Mouse (Mus musculus): ENCODE data around the gene Ahnak2.
"Not testable (repeated sequence)": the region's sequence is repeated elsewhere in the genome, so short reads cannot be mapped to it uniquely, and the experiment has no call there.

Ahnak2 gene

DNA sequence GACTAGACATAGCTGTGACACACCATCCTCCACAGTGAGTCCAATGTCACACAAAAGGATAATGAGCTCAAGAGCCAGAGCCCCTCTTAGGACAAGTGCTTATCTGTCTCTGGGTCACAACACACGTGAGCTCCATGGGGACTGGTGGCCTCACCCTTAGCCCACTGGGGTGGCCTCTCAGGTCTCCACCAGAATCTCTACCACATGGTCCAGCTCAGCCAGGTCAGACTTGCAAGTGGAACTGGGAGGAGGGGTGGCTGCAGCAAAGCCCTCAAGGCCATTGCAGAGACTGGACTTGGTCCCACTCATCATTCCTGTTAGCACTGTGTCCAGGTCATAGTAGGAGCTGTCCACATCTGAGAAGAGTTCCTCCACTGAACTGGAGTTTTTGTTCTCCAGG, 18.8 kb upstream of the Ahnak2 start:
- DNase-seq (ENCODE audit: low read depth, low spot score) = no peak

DNA sequence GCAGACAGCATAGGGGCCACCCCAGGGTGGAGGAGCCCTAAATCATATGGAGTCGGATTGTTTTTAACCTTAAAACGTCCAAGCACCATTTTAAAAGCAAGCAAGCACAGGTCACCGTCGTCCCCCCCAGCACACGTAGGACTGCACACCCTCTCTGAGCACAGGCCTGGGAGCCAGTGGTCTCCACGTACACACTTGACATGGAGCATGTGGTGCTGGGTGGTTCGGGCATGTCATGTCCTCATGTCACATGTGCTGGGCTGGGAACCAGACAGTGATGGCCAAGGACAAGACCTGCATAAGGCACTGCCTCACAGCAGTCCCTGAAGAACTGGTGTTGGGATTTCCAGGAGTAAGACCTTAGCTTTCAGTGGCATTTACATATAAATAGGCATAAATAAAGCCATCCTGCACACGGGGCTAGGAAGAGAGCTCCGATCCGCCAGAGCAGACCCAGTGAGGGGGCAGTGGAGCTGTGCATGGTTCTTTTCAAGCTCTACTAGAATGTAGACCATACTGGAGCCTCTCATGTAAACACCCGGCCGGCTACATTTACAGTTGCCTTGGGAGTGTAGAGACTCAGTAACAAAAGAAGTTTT, 18.0 kb upstream of the Ahnak2 start:
- no peak for DNase-seq (ENCODE audit: low read depth, low spot score)

DNA sequence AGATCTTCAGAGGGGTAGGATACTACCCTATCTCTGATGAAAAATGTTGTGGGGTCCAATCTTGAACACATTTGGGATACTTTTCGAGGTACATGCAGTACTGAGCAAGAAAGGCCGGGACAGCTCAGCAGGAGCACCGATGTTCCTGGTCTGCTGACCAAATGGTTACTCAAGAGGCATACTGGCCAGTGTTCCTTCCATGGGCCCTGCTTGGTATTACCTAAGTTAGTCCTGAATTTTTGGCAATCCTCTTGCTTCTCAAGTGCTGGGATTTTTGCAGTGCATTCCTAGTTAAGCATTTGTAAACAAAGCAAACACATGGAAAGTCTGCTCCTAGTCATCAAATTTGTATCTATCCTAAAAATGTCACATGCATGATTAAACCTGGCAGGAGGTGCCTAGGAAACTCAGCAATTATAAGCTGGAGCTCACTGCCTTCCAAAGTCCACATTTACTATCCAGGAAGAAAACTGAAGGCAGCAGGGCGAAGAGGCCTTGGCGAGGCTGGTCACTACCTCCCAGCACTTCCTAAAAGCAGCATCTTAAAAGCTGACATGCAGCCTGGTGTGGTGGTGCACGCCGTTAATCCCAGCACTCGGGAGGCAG, 16.7 kb upstream of the Ahnak2 start:
- DNase-seq (ENCODE audit: low read depth, low spot score) = no peak

DNA sequence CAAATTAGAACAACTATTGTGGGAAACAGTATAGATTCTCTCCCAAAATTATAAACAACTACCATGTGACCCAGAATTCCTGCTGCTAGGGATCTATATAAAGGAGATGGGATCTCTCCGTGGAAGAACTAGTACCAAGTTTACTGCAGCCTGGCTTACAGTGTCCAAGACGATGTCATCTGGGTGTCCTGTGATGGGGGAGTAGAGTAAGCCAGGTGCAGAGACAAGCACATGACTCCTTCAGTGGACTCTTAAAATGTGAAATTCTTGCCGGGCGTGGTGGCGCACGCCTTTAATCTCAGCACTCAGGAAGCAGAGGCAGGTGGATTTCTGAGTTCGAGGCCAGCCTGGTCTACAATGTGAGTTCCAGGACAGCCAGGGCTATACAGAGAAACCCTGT, 14.4 kb upstream of the Ahnak2 start:
- not testable (repeated sequence) for DNase-seq (ENCODE audit: low read depth, low spot score)

DNA sequence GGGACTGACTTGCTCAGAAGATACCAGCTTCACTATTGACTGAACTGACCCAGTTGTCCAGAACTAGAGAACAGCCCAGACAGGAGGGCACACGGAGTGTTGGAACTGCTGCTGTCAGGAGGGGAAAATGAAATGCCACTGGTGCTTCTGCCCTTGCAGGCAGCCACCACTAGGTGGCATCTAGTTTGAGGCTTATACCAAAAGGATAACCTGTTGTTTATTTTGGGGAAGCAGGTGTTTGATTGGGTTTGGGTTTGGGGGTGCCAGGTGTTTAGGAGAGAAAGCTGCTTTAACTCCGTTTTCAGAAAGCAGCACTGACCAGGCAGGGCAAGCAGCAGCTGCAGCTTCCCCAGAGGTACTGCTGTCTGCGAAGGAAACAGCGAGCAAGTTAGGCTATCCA, 13.8 kb upstream of the Ahnak2 start:
- no peak for DNase-seq (ENCODE audit: low read depth, low spot score)

DNA sequence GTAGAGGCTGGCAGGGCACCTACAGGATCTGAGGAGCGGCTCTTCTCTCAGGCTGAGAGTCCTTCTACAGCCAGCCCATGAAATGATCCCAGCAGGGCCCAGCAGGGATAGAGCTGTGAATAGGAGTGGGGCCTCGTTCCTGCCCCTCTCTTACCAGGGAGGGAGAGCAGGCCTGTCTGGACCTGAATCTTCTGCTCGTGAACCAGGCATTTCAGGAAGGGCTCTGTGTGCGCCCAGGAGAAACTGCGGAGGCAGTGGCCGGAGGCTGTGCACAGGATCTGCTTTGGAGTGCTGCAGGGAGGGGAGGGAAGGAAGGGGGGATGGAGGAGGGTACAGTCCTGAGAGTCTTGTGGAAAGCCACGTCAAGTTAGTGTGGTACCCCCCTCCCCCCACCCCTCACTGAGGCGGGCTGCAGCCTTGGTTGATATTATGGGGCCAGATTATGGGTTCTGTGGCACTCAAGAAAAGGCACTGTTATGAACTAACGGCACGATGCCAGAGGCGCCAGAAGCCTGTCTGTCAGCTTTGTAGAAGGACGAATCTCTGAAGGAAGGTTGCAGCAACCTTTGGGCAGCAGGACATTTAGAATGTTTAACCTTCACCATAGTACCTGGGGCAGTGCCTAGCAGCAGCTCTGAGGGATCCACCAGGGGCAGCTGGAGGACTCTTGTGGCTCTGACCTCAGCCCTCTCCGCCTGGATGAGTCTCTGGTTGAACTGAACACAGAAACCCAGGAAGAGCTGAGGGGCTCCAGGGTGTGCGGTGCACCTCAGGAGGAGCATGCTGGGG, 12.4 kb upstream of the Ahnak2 start:
- no peak for DNase-seq (ENCODE audit: low read depth, low spot score)

DNA sequence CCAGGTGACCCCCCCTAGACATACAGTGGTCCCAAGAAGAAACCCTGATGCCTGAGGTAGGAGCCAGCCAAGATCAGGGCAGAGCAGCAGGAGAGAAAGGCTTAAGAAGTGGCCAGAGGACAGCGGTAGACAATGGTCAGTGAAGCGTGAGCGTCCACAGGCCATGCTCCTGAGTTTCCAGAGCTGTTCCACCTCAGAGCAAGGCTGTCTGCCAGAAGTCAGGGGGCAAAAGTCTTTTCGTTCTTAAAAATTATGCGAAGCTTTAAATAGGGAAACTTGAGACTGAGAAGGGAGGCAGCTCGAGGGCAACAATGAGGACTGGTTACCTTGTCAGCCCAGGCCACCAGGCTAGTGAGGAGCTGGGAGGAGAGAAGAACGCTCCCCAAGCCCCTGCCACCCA, 10.9 kb upstream of the Ahnak2 start:
- DNase-seq (ENCODE audit: low read depth, low spot score) = no peak

DNA sequence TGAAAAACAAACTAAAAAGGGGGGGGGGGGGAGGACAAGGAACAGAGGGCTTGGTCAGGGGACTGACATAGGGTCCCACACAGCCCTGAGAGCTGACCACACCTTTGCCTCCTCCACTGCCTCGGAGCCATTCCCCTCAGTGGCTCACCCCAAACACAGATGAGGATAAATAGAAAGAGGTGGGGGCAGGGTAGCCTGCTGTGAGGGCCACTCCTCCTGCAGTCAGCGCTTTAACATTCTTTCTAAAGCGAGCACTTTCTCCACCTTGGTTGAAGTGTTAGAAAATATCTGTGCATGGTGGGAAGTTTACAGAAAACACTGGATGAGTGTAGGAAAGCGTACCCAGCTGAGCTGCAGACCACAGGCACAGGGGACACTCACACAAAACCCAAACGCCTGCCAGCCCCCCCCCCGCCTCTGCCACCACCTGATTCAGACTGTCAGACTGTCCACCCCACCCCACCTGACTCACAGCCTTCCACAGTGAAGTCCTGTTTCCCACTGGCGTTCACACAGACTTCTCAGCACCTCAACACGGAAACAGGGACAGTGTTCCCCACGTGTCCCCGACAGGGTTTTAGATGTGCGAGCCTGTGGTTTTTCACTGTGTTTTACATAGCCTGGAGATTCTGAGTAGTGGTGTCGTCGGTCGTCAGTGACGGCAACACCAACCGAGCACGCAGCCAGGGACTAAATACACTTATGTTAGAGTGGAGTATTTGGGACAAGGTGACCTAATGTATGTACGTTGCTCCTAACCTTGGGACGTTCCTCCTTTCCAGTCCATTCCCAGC, 7.8 kb upstream of the Ahnak2 start:
- DNase-seq (ENCODE audit: low read depth, low spot score) = no peak

DNA sequence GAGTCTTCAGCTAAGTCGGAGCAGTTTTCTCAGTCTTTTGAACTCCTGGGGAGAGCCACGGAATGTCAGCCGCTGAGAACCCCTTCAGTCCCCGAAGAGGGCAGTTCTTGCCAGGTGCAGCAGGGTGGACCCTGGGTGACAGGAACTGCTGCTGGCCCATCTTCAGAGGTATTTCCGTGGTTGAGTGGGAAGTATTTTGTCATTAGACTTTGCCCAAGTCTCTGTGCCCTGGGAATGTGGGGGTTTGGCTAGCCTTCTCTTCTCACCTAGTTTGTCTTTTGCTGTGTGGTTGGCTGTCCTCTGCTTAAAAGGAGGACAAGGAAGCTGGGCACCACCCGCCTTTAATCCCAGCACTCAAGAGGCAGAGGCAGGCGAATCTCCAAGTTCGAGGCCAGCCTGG, 7.2 kb upstream of the Ahnak2 start:
- no peak for DNase-seq (ENCODE audit: low read depth, low spot score)

DNA sequence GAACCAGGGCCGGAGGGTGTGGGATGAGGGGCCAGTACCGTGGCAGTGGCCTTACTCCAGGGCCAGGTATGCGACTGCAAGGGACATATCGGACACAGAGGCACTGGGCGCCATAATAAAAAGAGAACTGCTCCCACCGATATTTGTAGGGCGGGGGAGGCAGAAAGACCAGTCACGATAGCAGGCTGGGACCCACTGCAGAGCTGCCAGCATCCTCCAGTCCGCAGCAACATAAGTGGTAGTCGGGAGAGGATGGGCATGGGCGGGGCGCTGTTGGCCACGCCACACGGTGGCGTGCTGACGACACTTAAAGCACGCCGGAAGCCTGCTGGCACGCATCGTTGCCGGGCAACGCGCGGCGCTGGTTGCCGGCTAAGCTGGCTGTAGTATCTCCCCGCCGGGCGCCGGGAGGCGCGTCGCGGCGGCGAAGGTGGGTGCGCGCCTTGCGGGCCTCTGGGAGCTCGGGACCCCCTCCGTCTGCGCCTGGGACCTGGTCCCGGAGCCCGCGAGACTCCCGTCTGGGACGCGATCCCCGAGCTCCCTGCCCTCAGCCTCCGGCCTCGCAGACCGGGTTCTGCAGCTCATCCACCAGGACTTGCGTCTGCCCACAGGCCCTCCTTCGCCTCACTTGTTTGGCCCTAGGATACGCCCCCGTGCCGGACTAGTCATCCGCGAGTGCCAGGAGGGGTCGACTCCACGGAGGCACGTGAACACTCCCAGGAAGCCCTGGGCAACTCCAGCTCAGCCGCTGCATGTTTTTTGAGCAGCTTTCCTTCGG, 6.3 kb upstream of the Ahnak2 start, which contains the start of gene Clba1:
Gene Clba1, plus strand, starts transcription at position 351 of the 778 bp plus-strand sequence.
- DNase-seq (ENCODE audit: low read depth, low spot score) = peak; percentile 85

DNA sequence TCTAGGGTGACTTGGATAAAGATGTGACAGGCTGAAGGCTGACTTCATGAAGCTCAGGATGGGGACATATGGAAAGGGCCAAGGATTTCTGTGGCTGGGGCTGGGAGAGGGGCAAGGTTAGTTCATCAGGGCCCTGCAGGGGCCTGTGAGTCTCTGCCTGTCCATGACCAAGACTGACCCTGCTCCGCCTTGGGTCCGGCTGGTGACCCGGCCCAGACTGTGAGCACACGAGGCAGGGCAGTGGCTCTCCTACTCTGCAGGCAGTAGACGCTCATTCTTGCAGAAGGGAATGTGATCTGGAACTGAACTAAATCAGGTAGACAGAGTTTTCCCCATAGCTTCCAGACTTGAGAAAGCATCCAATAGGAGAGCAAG, 5.7 kb upstream of the Ahnak2 start:
- no peak for DNase-seq (ENCODE audit: low read depth, low spot score)

DNA sequence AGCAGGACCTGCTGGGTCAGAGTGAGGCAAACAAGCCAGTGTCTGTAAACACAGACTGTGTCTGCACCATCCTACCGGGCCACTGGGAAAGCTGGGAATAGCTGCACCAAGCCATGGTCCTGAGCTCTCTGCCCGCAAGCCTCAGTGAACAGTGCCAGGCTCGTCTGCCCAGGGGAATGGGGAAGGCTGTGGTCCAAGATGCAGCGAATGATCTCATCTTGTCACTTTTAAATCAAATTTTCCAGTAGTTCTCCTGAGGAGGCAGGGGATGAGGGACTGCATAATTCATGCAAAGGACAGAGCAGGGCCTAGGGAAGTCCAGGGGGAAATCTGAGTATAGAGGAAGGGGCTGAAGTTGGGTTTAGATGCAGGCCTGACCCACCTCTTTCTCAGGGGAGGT, 5.3 kb upstream of the Ahnak2 start:
- DNase-seq (ENCODE audit: low read depth, low spot score) = no peak

DNA sequence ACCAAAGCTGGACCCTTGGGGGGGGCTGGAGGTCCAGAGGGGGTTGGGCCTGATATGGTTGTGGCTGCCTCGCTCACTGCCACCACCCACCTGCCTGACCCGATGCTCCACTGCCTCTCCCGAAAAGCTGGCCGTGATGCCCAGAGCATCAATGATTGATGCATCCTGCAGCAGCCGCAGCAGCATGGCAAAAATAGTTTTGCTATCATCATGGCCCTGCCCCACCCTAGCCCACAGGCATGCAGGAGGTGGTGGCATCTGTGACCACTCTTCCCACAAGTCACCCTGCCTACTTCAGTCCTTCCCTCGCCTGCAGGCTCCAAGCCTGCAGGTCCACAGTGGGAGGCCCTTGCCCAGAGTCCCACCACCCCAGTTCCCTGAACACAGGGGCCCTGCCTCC, 3.6 kb upstream of the Ahnak2 start:
- no peak for DNase-seq (ENCODE audit: low read depth, low spot score)

DNA sequence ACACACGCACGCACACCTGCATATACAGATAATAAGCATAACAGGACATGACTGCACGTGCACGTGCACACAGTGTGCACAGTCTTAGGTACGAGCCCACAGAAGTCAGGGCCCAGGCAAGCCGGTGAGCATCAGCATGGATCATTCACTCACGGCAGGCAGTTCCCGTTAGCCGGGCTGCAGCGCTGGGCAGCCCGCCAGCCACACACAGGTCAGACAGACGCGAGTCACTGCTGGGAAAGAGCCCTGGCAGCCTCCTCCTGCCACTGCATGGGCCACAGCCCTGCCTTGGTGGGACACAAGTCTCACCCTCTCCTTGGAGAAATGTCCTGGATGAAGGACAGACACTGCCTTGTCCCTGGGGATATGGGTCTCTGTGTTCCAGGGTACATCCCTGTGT, 1.6 kb upstream of the Ahnak2 start:
- no peak for DNase-seq (ENCODE audit: low read depth, low spot score)

DNA sequence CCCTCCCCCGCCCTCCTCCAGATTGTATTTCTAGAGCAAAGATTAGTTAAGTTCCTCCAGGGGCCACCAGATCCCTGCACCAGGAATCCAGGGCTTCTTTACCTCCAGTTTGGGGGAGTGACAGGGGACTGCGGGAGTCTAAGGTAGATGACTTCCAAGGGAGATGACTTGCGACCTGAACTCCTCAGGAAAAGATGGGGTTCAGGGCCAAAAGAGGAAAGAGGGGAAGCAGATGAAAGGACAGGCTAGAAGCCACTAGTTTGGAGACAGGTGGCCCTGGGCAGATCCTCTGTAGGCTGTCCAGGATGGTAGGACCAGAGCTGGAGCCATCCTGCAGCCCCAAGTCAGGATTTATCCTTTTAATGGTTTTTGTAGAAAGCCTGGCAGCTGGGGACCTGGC, 460 bp upstream of the Ahnak2 start:
- DNase-seq (ENCODE audit: low read depth, low spot score) = no peak

DNA sequence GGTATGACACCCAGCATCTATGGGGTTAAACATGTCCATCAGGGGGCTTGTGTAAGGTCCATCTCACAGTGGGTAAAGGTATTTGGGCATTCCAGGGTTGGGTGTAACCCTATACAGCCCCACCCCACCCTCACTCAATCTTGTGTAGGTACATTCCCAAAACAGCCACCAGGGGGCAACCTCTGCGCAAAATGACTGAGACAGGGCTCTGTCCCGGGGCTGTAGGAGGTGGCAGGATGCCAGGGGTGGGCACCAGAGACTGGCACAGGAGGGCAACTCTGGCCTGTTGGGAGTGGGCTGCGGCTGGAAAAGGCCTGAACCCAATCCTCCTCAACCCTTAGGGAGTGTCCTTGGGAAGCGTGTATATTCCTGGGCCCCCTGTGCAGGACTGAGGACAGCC, 2.0 kb downstream of the Ahnak2 start:
- DNase-seq (ENCODE audit: low read depth, low spot score) = no peak

DNA sequence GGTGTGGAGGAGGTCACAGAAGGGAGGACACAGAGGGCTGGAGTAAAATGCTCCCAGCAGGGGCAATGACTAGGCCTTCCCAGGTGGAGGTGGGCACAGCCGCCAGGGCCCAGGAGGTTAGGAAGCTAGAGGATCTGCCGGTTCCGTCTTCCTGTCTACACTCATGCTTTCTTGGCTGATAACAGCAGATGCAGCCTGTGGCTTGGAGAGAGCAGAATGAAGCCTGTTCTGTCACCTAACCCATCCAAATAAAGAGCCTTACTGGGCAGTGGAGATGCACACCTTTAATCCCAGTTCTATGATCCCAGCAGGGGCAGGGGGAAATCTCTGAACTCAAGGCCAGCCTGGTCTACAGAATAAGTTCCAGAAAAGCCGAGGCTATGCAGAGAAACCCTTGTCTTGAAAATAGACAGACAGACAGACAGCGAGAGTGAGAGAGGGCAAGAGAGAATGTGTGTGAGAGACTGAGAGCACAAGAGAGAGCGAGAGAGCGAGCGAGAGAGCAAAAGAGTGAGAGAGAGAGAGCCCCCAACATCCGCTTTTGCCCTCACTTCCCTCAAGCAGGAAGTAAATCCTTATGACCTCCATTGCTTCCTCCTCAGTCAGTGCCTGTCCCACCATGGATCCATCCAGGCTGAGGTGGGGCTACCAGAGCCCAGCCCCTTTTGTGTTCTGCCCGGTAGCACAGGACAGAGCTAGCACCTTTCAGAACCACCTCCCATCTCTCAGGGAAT, 3.1 kb downstream of the Ahnak2 start:
- no peak for DNase-seq (ENCODE audit: low read depth, low spot score)

DNA sequence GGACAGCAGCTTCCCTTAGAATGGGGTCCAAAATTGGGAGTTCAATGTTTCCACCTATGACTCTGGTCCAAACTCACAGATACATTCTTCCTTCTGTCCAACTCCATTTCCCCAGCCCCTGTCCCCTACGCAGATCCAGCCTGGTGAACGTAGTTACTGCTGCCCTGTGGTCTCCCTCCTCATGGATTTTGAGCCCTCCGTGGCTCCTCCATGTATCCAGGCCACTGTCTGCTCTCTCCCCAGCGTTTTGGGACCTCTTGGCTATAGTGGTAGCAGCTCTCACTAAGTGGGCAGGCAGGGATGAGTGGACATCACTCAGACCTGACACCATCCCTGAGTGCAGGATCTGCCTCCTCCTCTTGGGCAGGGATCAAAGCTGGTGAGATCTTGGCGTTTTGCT, 3.7 kb downstream of the Ahnak2 start:
- DNase-seq (ENCODE audit: low read depth, low spot score) = no peak

DNA sequence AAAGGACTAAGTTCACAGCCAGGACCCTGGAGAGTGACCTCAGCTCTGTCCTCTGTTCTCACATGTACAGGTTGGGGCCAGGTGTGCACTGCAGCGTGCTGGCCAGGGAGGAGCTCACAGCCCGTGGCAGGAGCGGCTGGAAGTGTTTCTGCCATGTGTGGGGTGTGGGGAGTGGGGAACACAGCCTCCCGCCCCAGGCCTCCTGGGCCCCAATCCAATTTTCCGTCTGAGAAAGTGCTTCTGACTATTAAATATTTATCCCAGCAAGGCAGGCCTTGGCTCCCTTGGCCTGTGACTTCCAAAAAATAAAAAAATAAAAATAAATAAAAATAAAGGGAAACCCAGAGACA, 4.2 kb downstream of the Ahnak2 start:
- no peak for DNase-seq (ENCODE audit: low read depth, low spot score)

DNA sequence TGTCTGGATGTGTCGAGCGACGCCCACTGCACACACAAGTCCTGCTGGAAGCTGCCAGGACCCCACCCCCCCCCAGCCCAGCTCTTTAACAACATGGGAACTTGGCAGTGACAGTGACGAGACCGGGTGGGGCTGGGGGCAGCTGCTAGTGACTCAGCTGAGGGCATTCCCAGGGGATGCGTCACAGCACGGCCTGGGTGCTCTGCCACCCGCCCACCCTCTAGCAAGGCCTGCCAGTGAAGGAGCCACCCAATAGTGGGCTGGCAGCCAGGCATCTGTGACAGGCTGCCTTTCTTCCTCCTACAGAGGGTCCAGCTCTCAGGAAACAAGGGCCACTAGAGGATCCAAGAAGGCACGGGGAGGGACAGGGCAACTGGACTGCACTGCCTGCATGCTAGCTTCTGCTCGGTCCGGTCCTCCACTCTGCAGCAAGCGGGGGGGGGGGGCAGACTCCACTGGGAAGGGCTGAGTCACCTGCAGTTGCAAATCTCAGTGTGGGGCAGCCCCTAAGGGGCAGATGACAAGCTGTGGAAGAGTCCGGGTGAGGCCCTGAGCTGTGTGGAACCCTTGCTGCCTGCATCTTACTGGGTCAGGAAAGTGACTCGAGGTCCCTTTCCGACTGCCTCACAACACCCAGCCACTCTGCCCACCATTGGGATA, 4.7 kb downstream of the Ahnak2 start:
- no peak for DNase-seq (ENCODE audit: low read depth, low spot score)

Data from WW6 (cell line).